Mouse (Mus musculus) midbrain, embryonic 15.5 days (tissue): ENCODE results near the gene Gpr155. TPM values are rescaled to one million over a fixed set of nuclear protein-coding genes. Genes with fewer than 3 reads are reported as not detected.

Experiments
- ATAC-seq: fragments of 200-750 bp; cut with Nextera tagmentation; replicated peaks from 2 replicates; pipeline ENCODE4 v1.8.0; 2017; ENCODE audit warnings: moderate TSS enrichment
- H3K27ac ChIP-seq: fragments of 300-500 bp; sonication (generic); 2 replicates; pipeline ENCODE4 v1.5.1; 2015; ENCODE audit warnings: mild to moderate bottlenecking, inconsistent platforms
- H3K27me3 ChIP-seq: fragments of 300-500 bp; sonication (generic); replicated peaks from 2 replicates; pipeline ENCODE4 v1.6.1; 2015; ENCODE audit warnings: inconsistent platforms
- H3K36me3 ChIP-seq: fragments of 300-500 bp; sonication (generic); replicated peaks from 2 replicates; pipeline ENCODE4 v1.6.1; 2015; ENCODE audit warnings: inconsistent platforms
- H3K4me1 ChIP-seq: fragments of 300-500 bp; sonication (generic); 2 replicates; pipeline ENCODE4 v1.6.1; 2015; ENCODE audit warnings: inconsistent platforms
- H3K4me2 ChIP-seq: fragments of 300-500 bp; sonication (generic); 2 replicates; pipeline ENCODE4 v1.6.1; 2015; ENCODE audit warnings: inconsistent platforms, mild to moderate bottlenecking, moderate library complexity
- H3K4me3 ChIP-seq: fragments of 300-500 bp; sonication (generic); 2 replicates; pipeline ENCODE4 v1.5.1; 2015; ENCODE audit warnings: mild to moderate bottlenecking, inconsistent platforms
- H3K9ac ChIP-seq: fragments of 300-500 bp; sonication (generic); 2 replicates; pipeline ENCODE4 v1.6.1; 2015; ENCODE audit warnings: mild to moderate bottlenecking, inconsistent platforms
- H3K9me3 ChIP-seq: fragments of 300-500 bp; sonication (generic); 2 replicates; pipeline ENCODE4 v1.6.1; 2016; ENCODE audit warnings: inconsistent platforms
- WGBS: fragments of 180-500 bp; shearing (Covaris S2); methylation state at CpG from one replicate; pipeline ENCODE4 v1.1.7; 2015; ENCODE audit warnings: mixed read lengths; 5-methylcytosine and 5-hydroxymethylcytosine counted together
- polyA plus RNA-seq: library from polyadenylated mRNA; unstranded; fragments of >200 nt; fragmentation: Nextera tagmentation; extraction: Ambion mirVana; gene quantifications from 2 replicates; pipeline ENCODE4 v1.2.1, GENCODE M21; 2015

Gpr155 gene
- polyA plus RNA-seq: 12.7 and 14.0 TPM in 2 replicates

DNA sequence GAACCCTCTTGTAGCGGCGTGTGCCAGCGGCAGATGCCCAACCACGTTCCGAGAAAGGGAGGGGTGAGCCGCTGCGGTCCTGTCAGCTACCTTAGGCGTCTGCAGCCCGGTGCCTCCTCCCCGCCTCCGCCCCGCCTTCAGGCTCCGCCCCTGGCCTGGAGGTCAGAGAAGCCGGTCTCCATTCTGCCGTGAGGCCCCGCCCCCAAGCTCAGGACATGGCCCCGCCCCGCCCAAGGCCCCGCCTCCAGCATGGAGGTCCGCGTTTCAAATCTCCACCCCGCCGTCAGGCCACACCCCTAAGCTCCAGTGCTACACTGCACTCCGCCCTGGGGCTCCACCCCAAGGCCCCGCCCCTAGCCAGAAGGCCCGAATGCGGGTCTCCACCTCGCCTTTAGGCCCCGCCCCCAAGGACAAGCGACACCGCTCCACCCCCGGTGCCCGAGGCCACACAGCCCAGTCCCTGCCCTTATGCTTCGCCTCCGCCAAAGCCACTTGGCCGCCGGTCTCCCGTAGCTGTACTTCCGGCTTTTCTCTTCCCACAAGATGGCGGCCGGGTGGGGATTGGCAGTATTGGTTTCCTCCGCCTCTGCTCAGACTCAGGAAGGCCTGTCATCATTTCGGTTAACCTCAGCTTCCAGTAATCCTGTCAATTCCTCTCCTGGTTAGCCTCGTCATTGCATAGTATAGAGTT lies at the start of gene Gpr155:
Gene Gpr155, minus strand, starts transcription at position 217 of the 691 bp plus-strand sequence.
- Histone ChIP-seq H3K4me2 (peak within 1 kb of the TSS; percentile 95), H3K27ac (peak within 1 kb of the TSS; percentile 82), H3K36me3 (no peaks in the 10 kb centered on the region), H3K9me3 (no peaks in the 10 kb centered on the region), H3K9ac (peak within 1 kb of the TSS; percentile 82), H3K27me3 (no peaks in the 10 kb centered on the region), H3K4me1 (peaks cover 3% of the 10 kb centered on the region; the same call in 1 of the 2 replicates), H3K4me3 (peak within 1 kb of the TSS; percentile 87)
- 0% methylated on average over 41 of the region's 44 CpGs for WGBS
- peak; percentile 98 for ATAC-seq

DNA sequence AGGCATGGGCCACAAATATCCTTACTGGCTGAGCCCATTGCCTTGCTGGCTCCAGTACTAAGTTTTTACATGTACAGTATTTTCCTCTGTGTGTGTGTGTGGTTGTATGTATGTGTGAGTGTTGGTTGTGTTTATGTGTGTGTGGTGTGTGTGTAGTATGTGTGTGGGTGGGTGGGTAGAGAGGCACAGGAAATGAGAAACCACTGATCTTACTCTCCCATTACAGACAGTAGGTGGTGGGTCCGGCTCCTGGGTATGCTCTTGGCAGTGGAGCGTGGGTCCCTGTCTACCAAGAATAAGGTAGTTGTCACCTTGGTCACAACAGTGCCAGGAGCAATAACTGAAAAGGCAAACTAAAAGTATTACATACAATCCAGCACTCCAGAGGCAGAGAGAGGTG lies 49.5 kb upstream of the Gpr155 start:
- H3K9me3 ChIP-seq: no peaks in the 10 kb centered on the region
- peaks cover 13% of the 10 kb centered on the region for H3K4me1 ChIP-seq
- H3K27me3 ChIP-seq: no peaks in the 10 kb centered on the region
- H3K4me2 ChIP-seq: no peak overlapping the region
- WGBS: 96% methylated on average over 2 of the region's 2 CpGs
- no peak overlapping the region for H3K4me3 ChIP-seq
- H3K36me3 ChIP-seq: no peaks in the 10 kb centered on the region
- no peak for ATAC-seq
- no peak overlapping the region for H3K27ac ChIP-seq
- no peak overlapping the region for H3K9ac ChIP-seq

DNA sequence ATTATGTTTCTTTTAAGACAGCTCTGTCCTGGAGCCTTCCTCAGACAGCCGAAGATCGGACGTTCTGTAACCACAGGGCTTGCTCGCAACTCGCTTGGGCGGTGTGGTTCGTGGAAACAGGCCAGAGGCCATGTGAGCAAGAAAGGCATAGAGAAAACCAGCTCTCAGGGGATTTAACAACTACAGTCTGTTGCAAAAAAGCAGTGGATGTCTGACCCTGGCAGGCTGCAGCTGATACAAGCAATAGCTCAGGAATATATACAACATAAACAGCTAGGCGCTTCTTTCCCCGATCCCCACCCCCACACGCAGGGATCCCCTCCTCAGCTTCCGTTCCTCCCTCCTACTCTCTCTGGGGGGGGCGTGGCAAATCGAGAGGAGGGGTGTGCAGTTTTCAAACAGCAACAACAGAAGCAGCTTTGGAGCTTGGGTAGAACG lies 45.6 kb upstream of the Gpr155 start:
- peak; percentile 69; the same call in 1 of the 2 replicates for ATAC-seq
- no peaks in the 10 kb centered on the region for H3K36me3 ChIP-seq
- peaks cover 6% of the 10 kb centered on the region; the same call in 1 of the 2 replicates for H3K4me1 ChIP-seq
- H3K9ac ChIP-seq: peak overlapping the region; percentile 22; the same call in 1 of the 2 replicates
- peak overlapping the region; percentile 59 for H3K27ac ChIP-seq
- H3K9me3 ChIP-seq: no peaks in the 10 kb centered on the region
- peak overlapping the region; percentile 42 for H3K4me2 ChIP-seq
- WGBS: 15% methylated on average over 14 of the region's 14 CpGs
- no peaks in the 10 kb centered on the region for H3K27me3 ChIP-seq
- peak overlapping the region; percentile 19 for H3K4me3 ChIP-seq

DNA sequence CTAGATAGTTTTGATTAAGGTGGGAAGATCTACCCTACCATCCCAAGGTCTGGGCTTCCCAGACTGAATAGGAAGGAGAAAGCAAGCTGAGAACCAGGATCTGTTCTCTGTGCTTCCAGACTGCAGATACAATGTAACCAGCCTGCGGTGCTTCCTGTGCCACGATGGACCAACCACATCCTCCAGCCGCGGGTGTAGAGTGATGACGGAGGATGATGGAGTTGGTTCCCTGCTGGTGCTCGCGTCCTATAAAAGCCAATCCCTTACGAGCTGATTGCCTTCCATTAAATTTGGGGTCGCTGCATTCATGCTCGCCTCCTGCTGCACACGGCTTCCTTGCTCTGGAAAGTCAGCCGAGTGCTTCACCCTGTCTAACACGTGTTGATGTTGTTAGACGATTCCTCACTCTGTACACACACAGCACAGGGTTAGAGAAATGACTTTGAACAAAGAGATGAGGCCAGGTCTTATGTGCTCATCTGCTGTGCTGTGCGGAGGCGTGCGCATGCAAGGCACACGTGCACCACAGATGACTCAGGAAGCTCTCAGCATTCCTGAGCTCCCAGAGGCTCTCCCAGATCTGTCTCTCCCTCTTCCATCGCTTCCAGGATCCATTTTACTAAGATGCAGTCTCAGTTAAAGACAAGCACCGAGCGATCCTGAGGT lies 42.6 kb upstream of the Gpr155 start:
- H3K9me3 ChIP-seq: no peaks in the 10 kb centered on the region
- no peak for ATAC-seq
- WGBS: 72% methylated on average over 21 of the region's 21 CpGs
- no peak overlapping the region for H3K27ac ChIP-seq
- no peak overlapping the region for H3K9ac ChIP-seq
- no peaks in the 10 kb centered on the region for H3K36me3 ChIP-seq
- no peak overlapping the region for H3K4me3 ChIP-seq
- H3K27me3 ChIP-seq: no peaks in the 10 kb centered on the region
- H3K4me1 ChIP-seq: peaks cover 6% of the 10 kb centered on the region; the same call in 1 of the 2 replicates
- H3K4me2 ChIP-seq: no peak overlapping the region

DNA sequence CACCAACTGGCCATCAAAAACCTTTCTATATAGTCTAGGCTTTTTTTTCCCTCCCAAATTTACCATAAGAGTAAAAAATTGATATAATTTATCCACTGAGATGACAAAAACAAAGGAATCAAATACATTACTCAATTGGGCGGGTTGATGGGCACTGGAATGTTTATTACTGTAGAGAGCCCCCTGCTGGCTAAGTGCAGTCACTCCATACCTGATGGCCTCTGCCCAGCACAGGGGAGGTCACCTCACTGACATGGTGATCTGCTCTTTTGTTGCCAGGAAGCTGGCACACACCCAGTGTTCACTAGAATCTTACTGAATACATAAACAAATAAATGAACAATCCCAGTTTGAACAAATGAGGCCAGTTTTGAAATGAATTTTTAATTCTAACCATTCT lies 40.9 kb upstream of the Gpr155 start:
- no peaks in the 10 kb centered on the region for H3K27me3 ChIP-seq
- H3K36me3 ChIP-seq: no peaks in the 10 kb centered on the region
- no peak overlapping the region for H3K4me3 ChIP-seq
- no peak overlapping the region for H3K27ac ChIP-seq
- no peak overlapping the region for H3K9ac ChIP-seq
- H3K4me2 ChIP-seq: no peak overlapping the region
- peaks cover 6% of the 10 kb centered on the region; the same call in 1 of the 2 replicates for H3K4me1 ChIP-seq
- WGBS: 24% methylated on average over 1 of the region's 1 CpGs
- H3K9me3 ChIP-seq: no peaks in the 10 kb centered on the region
- ATAC-seq: no peak

DNA sequence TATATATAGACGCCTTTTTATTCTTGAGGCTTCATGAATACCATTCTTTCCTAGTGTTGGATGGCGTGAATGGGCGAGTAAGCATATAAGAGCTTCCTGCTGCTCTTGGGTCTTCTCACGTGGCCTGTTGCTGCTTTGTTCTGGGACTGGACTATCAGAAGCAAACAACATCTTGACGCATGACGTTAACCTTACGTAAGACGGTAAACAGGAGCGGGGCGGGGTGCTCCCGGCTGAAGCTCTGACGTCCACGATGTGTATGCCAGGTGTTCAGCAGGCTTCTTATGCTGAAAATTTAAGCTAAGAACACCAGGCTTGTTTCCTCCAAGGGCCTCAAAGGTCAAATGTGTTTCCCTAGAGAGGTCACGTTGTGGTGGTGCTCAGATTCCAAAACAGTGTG lies 39.5 kb upstream of the Gpr155 start:
- Histone ChIP-seq H3K4me3 (no peak overlapping the region), H3K9me3 (no peaks in the 10 kb centered on the region), H3K9ac (no peak overlapping the region), H3K4me1 (no peaks in the 10 kb centered on the region), H3K27me3 (no peaks in the 10 kb centered on the region), H3K4me2 (no peak overlapping the region), H3K36me3 (no peaks in the 10 kb centered on the region), H3K27ac (no peak overlapping the region)
- no peak for ATAC-seq
- WGBS: 88% methylated on average over 14 of the region's 14 CpGs

DNA sequence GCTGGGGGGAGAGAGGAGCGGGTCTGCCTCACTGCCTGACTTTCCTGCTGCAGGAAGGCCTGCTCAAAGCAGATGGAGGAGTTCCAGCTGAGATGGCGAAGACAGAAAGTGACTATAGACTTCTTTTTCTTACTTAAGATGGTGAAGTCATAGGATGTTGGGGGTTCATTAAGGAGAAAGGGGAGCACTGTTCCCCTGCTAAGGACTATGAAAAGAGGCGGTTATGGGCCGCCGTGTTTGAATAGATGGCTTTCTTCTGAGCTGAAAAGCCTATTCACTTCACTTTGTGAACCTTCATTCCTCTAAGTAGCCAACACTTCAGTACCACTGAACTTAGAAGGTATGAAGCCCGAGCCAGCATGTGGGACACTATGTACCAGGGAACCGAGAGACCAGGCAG lies 33.4 kb upstream of the Gpr155 start:
- H3K9me3 ChIP-seq: no peaks in the 10 kb centered on the region
- H3K4me1 ChIP-seq: no peaks in the 10 kb centered on the region
- H3K27me3 ChIP-seq: no peaks in the 10 kb centered on the region
- no peak overlapping the region for H3K4me2 ChIP-seq
- no peak overlapping the region for H3K9ac ChIP-seq
- ATAC-seq: no peak
- no peak overlapping the region for H3K4me3 ChIP-seq
- WGBS: 29% methylated on average over 7 of the region's 7 CpGs
- no peaks in the 10 kb centered on the region for H3K36me3 ChIP-seq
- no peak overlapping the region for H3K27ac ChIP-seq

DNA sequence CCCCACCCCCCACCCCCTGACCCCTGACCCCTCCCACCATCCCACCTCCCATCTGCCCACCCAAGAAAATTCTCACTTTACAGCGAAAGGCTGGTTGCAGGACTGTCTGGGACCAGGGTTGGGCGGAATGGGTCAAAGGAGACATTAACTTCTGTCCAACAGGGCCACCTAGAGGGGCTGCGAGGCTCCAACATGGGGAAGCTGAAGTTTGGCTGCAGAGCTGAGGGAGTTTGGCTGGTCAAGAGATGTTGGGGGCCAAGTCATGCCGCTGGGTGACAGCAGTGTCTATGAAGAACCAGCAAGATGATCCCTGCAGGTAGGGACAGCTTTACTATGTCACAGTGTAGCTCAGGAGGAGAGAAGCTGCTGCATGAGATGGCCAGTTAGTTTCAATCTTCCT lies 32.9 kb upstream of the Gpr155 start:
- H3K9ac ChIP-seq: no peak overlapping the region
- no peak for ATAC-seq
- WGBS: 45% methylated on average over 4 of the region's 4 CpGs
- H3K4me1 ChIP-seq: no peaks in the 10 kb centered on the region
- no peaks in the 10 kb centered on the region for H3K36me3 ChIP-seq
- no peaks in the 10 kb centered on the region for H3K27me3 ChIP-seq
- H3K4me2 ChIP-seq: no peak overlapping the region
- H3K9me3 ChIP-seq: no peaks in the 10 kb centered on the region
- no peak overlapping the region for H3K27ac ChIP-seq
- no peak overlapping the region for H3K4me3 ChIP-seq

DNA sequence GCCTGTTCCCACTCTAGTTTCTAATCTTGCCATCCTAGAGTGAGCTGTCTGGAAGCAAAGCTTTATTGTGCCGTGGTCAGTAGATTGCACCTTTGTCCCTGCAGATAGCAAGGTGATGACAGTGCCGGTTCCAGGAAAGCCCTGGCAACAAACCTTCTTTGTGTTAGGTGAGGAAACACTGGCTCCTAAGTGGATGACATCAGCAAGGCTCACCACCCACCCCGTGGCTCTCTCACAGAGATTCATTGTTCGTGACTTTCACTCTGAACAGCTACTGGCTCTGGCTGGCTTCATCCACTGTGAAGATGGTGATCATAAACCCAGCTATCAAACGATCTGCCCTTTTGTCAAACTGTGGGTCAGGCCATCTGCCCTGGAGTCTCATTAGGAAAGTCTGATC lies 29.5 kb upstream of the Gpr155 start:
- no peak overlapping the region for H3K9ac ChIP-seq
- no peak overlapping the region for H3K4me2 ChIP-seq
- no peaks in the 10 kb centered on the region for H3K4me1 ChIP-seq
- H3K4me3 ChIP-seq: no peak overlapping the region
- ATAC-seq: no peak
- H3K27me3 ChIP-seq: no peaks in the 10 kb centered on the region
- H3K9me3 ChIP-seq: no peaks in the 10 kb centered on the region
- 67% methylated on average over 5 of the region's 5 CpGs for whole genome bisulfite sequencing
- no peak overlapping the region for H3K27ac ChIP-seq
- H3K36me3 ChIP-seq: no peaks in the 10 kb centered on the region

DNA sequence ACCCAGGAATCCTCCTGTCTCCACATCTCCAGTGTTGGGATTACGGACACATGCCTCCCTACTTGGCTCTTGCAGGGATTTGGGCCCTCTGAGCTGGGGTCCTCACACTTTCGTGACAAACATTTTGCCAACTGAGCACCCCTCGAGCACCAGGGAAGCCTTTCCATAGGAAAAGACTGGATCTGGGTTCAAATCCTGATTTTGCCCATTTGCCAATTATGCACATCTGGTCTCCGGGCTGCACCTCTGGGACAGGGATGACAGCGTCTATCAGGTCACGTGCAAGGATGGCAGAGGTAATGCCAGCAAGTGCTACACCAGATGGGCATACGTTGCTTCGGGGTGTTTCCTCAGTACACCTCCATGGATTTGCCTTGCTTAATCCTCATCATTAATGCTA lies 23.7 kb upstream of the Gpr155 start:
- Histone ChIP-seq H3K27ac (no peak overlapping the region), H3K4me3 (no peak overlapping the region), H3K9ac (no peak overlapping the region), H3K9me3 (no peaks in the 10 kb centered on the region), H3K36me3 (no peaks in the 10 kb centered on the region), H3K4me2 (no peak overlapping the region), H3K27me3 (no peaks in the 10 kb centered on the region), H3K4me1 (no peaks in the 10 kb centered on the region)
- no peak for ATAC-seq
- 92% methylated on average over 8 of the region's 8 CpGs for WGBS

DNA sequence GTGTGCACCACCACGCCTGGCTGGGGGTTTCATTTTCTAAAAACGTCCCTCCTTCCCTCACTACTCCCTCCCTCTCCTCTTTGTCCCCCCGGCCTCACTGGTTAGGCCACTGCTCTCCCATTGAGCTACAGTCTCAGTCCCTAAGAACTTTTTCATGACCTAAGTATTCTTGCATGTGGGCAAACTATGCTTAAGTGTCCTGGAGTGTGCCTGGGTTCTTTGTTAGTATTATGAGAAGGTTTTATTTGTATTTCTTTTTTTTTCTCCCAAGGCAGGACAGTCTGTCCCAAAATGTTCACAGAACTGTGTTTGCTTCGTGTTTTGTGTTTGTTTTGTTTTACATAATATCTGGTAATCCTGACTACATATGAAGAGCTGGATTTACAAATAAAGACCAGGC lies 21.3 kb upstream of the Gpr155 start:
- H3K9ac ChIP-seq: no peak overlapping the region
- ATAC-seq: no peak
- H3K27me3 ChIP-seq: no peaks in the 10 kb centered on the region
- no peak overlapping the region for H3K4me2 ChIP-seq
- no peak overlapping the region for H3K4me3 ChIP-seq
- no peaks in the 10 kb centered on the region for H3K4me1 ChIP-seq
- 57% methylated on average over 4 of the region's 4 CpGs for WGBS
- no peaks in the 10 kb centered on the region for H3K36me3 ChIP-seq
- no peaks in the 10 kb centered on the region for H3K9me3 ChIP-seq
- no peak overlapping the region for H3K27ac ChIP-seq

DNA sequence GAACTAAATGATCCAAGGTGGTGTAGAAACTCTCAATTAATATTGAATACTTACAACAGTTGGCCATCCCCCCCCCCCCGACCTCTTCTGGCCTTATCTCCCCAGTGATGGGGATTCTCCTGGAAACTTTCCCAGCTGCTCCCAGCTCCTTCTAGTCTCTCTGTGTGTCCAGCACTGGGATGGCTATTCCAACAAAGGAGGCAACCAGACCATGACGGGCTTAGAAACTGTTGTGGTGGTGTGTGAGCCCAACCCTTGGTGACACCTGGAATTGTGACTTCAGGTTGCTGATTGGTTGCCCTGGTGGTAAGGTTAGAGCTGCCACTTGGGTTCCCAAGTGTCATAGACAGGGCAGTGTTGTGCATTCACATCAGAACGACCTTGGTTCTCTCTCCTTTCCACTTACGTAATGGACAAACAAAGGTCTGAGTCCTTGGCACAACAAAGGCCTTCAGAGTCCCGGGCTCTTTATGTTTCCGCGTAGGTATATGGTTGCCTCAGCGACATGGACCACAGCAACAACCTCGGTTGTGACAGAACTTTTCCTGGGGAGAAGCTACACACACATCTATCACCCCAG lies 20.1 kb upstream of the Gpr155 start:
- Histone ChIP-seq H3K27ac (no peak overlapping the region), H3K9me3 (no peaks in the 10 kb centered on the region), H3K36me3 (no peaks in the 10 kb centered on the region), H3K4me2 (no peak overlapping the region), H3K4me1 (no peaks in the 10 kb centered on the region), H3K27me3 (no peaks in the 10 kb centered on the region), H3K9ac (no peak overlapping the region), H3K4me3 (no peak overlapping the region)
- WGBS: 86% methylated on average over 9 of the region's 9 CpGs
- ATAC-seq: no peak
